Mouse (Mus musculus) CH12.LX (cell line): ENCODE measurements around the gene Tmprss2. TPM values are rescaled to one million over a fixed set of nuclear protein-coding genes. Genes with fewer than 3 reads are reported as not detected.

Source experiments
- DNase-seq: peaks from one replicate; pipeline ENCODE4 v3.0.0-alpha.2; 2013; ENCODE audit errors: extremely low read depth
- H3K27ac ChIP-seq: 2 replicates; pipeline ENCODE4 v1.5.1; 2012; ENCODE audit warnings: low read depth, mild to moderate bottlenecking, control low read depth, moderate library complexity; ENCODE audit not compliant: insufficient read depth
- H3K27me3 ChIP-seq: replicated peaks from 2 replicates; pipeline ENCODE3; 2012; ENCODE audit warnings: inconsistent platforms
- H3K36me3 ChIP-seq, 2 experiments: replicated peaks in 1 of 2; 2 replicates each; pipeline versions ENCODE3 to v1.6.1; 2012; ENCODE audit warnings: inconsistent platforms in 1 of 2, low read length in 1 of 2, mild to moderate bottlenecking in 1 of 2, mixed read lengths in 1 of 2, moderate library complexity in 1 of 2; ENCODE audit not compliant: control insufficient read depth in 1 of 2, insufficient read depth in 1 of 2
- H3K4me1 ChIP-seq, 2 experiments: 2 replicates each; pipeline ENCODE4 v1.6.1; 2012; ENCODE audit warnings: inconsistent platforms in 1 of 2, moderate library complexity in 1 of 2; ENCODE audit not compliant: insufficient read depth in 2 of 2, control insufficient read depth in 1 of 2
- H3K4me2 ChIP-seq: 2 replicates; pipeline ENCODE4 v1.6.1; 2012; ENCODE audit warnings: low read depth, mild to moderate bottlenecking, control low read depth; ENCODE audit not compliant: poor library complexity, insufficient read depth, severe bottlenecking
- H3K4me3 ChIP-seq, 3 experiments: fragments of 150-350 bp in 1 of 3; sonication (generic) in 1 of 3; replicated peaks in 1 of 3; 2 replicates each; pipeline versions ENCODE3 to v1.5.1; 2011 to 2012; ENCODE audit warnings: low read depth in 2 of 3, low read length in 2 of 3, mild to moderate bottlenecking in 2 of 3, moderate library complexity in 2 of 3, control low read depth in 1 of 3, improper control_type of control experiment in 1 of 3, inconsistent platforms in 1 of 3, mixed read lengths in 1 of 3; ENCODE audit not compliant: poor library complexity in 1 of 3
- H3K79me2 ChIP-seq: replicated peaks from 2 replicates; pipeline ENCODE4 v1.6.1; 2012; ENCODE audit warnings: mild to moderate bottlenecking, moderate library complexity; ENCODE audit not compliant: control insufficient read depth, poor library complexity, insufficient read depth, severe bottlenecking; ENCODE audit errors: extremely low read depth
- H3K9ac ChIP-seq: 2 replicates; pipeline ENCODE4 v1.6.1; 2012; ENCODE audit warnings: low read depth, mild to moderate bottlenecking, control low read depth, moderate library complexity; ENCODE audit not compliant: insufficient read depth
- H3K9me3 ChIP-seq: replicated peaks from 2 replicates; pipeline ENCODE3; 2012; ENCODE audit warnings: low read length, inconsistent platforms, mixed read lengths
- CHD1 ChIP-seq: IDR thresholded peaks from 2 replicates; pipeline ENCODE4 v1.6.1; 2012; ENCODE audit warnings: low read depth, low read length, improper control_type of control experiment, inconsistent platforms
- CHD2 ChIP-seq: IDR thresholded peaks from 2 replicates; pipeline ENCODE4 v1.6.1; 2011; ENCODE audit warnings: low read length, improper control_type of control experiment
- ELF1 ChIP-seq: IDR thresholded peaks from 2 replicates; pipeline ENCODE4 v1.6.1; 2014; ENCODE audit warnings: low read depth, mild to moderate bottlenecking, inconsistent platforms, low read length, improper control_type of control experiment
- GABPA ChIP-seq: IDR thresholded peaks from 2 replicates; pipeline ENCODE4 v1.6.1; 2012; ENCODE audit warnings: low read depth, low read length, improper control_type of control experiment, inconsistent platforms; ENCODE audit not compliant: insufficient replicate concordance
- IRF4 ChIP-seq: IDR thresholded peaks from 2 replicates; pipeline ENCODE4 v1.6.1; 2014; ENCODE audit warnings: low read depth, mild to moderate bottlenecking, inconsistent platforms, low read length, improper control_type of control experiment
- KAT2A ChIP-seq: IDR thresholded peaks from 2 replicates; pipeline ENCODE4 v1.6.1; 2012; ENCODE audit warnings: low read length, improper control_type of control experiment, inconsistent platforms; ENCODE audit not compliant: insufficient replicate concordance
- MAZ ChIP-seq: IDR thresholded peaks from 2 replicates; pipeline ENCODE4 v1.6.1; 2012; ENCODE audit warnings: low read depth, mild to moderate bottlenecking, inconsistent platforms, low read length, improper control_type of control experiment, moderate library complexity
- MEF2A ChIP-seq: IDR thresholded peaks from 2 replicates; pipeline ENCODE4 v1.6.1; 2014; ENCODE audit warnings: low read depth, mild to moderate bottlenecking, inconsistent platforms, low read length, improper control_type of control experiment, borderline replicate concordance
- MYC ChIP-seq: IDR thresholded peaks from 2 replicates; pipeline ENCODE4 v1.6.1; 2011; ENCODE audit warnings: low read depth, mild to moderate bottlenecking, improper control_type of control experiment, low read length
- NRF1 ChIP-seq: IDR thresholded peaks from 2 replicates; pipeline ENCODE4 v1.6.1; 2014; ENCODE audit warnings: low read depth, mild to moderate bottlenecking, inconsistent platforms, low read length, improper control_type of control experiment, moderate library complexity
- POLR2AphosphoS2 ChIP-seq: IDR thresholded peaks from 2 replicates; pipeline ENCODE4 v1.6.1; 2011; ENCODE audit warnings: low read depth, low read length, improper control_type of control experiment
- RCOR1 ChIP-seq: conservative IDR thresholded peaks from 2 replicates; pipeline ENCODE4 v1.6.1; 2012; ENCODE audit warnings: low read depth, mild to moderate bottlenecking, inconsistent platforms, low read length, improper control_type of control experiment
- SMC3 ChIP-seq: IDR thresholded peaks from 2 replicates; pipeline ENCODE4 v1.6.1; 2011; ENCODE audit warnings: low read depth, low read length, improper control_type of control experiment
- TBP ChIP-seq: conservative IDR thresholded peaks from 2 replicates; pipeline ENCODE4 v1.6.1; 2011; ENCODE audit warnings: low read depth, low read length, improper control_type of control experiment
- TCF12 ChIP-seq: IDR thresholded peaks from 2 replicates; pipeline ENCODE4 v1.6.1; 2014; ENCODE audit warnings: low read depth, mild to moderate bottlenecking, inconsistent platforms, low read length, improper control_type of control experiment
- UBTF ChIP-seq: IDR thresholded peaks from 2 replicates; pipeline ENCODE4 v1.6.1; 2012; ENCODE audit warnings: low read depth, mild to moderate bottlenecking, inconsistent platforms, low read length, improper control_type of control experiment, moderate library complexity
- ZC3H11A ChIP-seq: IDR thresholded peaks from 2 replicates; pipeline ENCODE4 v1.6.1; 2012; ENCODE audit warnings: low read depth, mild to moderate bottlenecking, inconsistent platforms, low read length, improper control_type of control experiment
- ZKSCAN1 ChIP-seq: IDR thresholded peaks from 2 replicates; pipeline ENCODE4 v1.6.1; 2012; ENCODE audit warnings: low read depth, inconsistent platforms, low read length, improper control_type of control experiment, borderline replicate concordance
- ZMIZ1 ChIP-seq: IDR thresholded peaks from 2 replicates; pipeline ENCODE4 v1.6.1; 2012; ENCODE audit warnings: low read depth, mild to moderate bottlenecking, inconsistent platforms, low read length, improper control_type of control experiment
- dilution Hi-C: fragments of 300-500 bp; cut with MboI; formaldehyde crosslinking; loops from 2 replicates; pipeline ENCODE4 v1.14.3; 2020; ENCODE audit warnings: low sequenced_read_pairs; ENCODE audit not compliant: extremely low pct_unique_long_range_greater_than_20kb, extremely low pct_ligation_motif_present
- in situ Hi-C: fragments of 300-500 bp; cut with MboI; formaldehyde crosslinking; loops from 3 replicates; pipeline ENCODE4 v1.14.3; 2019; ENCODE audit warnings: low sequenced_read_pairs, low pct_ligation_motif_present, low pct_unique_long_range_greater_than_20kb, mixed read lengths
- polyA plus RNA-seq: library from polyadenylated mRNA; unstranded; fragments of >175 nt; gene quantifications from 2 replicates; pipeline ENCODE4 v1.2.1, GENCODE M21; 2012; ENCODE audit warnings: low read depth; ENCODE audit not compliant: insufficient read length
- total RNA-seq, 2 experiments: library from RNA; depleted of rRNA; stranded (reverse); fragments of 300-350 nt in 1 of 2; fragments of >200 nt in 1 of 2; gene quantifications; 2 replicates each; pipeline ENCODE4 v1.2.3; 2012 to 2014

Gene Tmprss2
- total and polyA plus RNA-seq, 3 experiments = not detected

DNA sequence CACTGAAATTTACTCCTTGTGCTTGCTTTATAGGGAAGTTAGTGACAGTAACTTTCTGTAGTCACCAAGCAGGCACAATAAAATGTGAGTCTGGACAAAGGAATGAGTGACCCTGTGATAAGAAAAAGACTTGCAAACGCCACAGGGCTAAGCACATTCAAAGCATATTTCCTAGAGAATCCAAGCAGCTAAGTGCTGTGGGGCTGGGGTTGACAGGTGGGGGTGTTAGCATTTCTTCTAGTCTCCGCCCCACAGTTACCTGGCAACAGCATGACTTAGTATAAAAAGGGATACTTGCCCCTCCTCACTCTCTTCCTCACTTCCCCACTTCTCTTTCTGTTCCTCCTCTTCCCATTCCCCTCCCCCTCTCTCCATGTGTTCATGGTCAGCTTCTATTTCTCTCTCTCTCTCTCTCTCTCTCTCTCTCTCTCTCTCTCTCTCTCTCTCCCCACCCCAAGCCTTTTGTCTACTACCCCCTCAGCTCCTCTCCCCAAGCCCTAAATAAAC, 11.4 kb upstream of the Tmprss2 start:
- Histone ChIP-seq H3K27ac (no peak overlapping the region), H3K9ac (no peak overlapping the region), H3K27me3 (no peaks in the 10 kb centered on the region), H3K4me1 (peaks cover 0 to 17% of the 10 kb centered on the region in 2 experiments; a peak in 2 of 4 replicates), H3K4me2 (no peak overlapping the region), H3K79me2 (no peaks in the 10 kb centered on the region), H3K36me3 (no peaks in the 10 kb centered on the region), H3K4me3 (no peak overlapping the region), H3K9me3 (no peaks in the 10 kb centered on the region)
- in situ Hi-C loops = no loop called here
- peak; percentile 12 for DNase-seq
- dilution Hi-C loops = no loop called here
- TF ChIP-seq CHD1 (no peak), POLR2AphosphoS2 (no peak), RCOR1 (no peak), CHD2 (no peak), KAT2A (no peak), SMC3 (no peak), TCF12 (no peak), TBP (no peak), NRF1 (no peak), MEF2A (no peak), MAZ (no peak), ZKSCAN1 (no peak), ZC3H11A (no peak)

DNA sequence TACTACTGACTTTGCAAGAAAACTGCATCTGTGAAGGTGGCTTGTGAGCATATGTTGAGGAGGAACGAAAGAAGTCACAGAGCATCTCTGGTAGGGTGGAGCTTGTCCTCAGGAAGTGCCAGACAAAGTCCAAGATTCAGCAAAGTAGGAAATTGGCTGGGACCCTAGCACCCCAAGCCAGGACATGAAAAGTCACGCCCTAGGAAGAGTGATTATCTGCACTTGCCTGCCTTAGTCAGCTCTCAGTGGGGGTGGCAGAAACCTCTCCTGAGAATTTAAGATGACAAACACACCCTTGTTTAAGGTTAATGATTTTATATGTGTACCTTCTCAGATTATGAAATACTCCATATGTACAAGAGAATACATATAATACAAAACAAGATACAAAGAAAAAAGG, 7.3 kb upstream of the Tmprss2 start:
- Histone ChIP-seq H3K27me3 (no peaks in the 10 kb centered on the region), H3K36me3 (no peaks in the 10 kb centered on the region), H3K9me3 (no peaks in the 10 kb centered on the region), H3K4me1 (peaks cover 0 to 17% of the 10 kb centered on the region in 2 experiments; a peak in 2 of 4 replicates), H3K4me3 (no peak overlapping the region), H3K79me2 (no peaks in the 10 kb centered on the region), H3K9ac (no peak overlapping the region), H3K27ac (no peak overlapping the region), H3K4me2 (no peak overlapping the region)
- DNase-seq = no peak
- in situ Hi-C loops = no loop called here
- TF ChIP-seq NRF1 (no peak), MYC (no peak)
- dilution Hi-C loops = no loop called here

DNA sequence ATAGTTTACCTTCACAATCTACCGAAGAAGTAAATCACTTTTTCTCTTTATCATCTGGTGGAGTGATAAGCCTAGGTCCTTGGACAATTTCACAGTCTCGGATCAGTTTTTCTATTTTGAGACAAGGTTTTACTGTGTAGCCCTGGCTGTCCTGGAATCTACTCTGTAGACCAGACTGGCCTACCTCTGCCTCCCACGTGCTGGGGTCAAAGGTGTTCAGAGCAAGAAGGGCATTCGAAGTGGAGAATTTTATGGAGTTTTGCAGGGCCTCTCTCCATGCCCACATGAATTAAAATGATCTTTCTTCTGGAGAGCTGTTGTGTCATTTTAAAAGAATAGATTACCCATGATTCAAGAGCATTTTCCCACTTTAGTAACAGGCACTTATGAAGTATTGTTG, 1.0 kb upstream of the Tmprss2 start:
- no peak for DNase-seq
- H3K36me3 ChIP-seq = no peaks in the 10 kb centered on the region
- no peak overlapping the region for H3K27ac ChIP-seq
- no peaks in the 10 kb centered on the region for H3K9me3 ChIP-seq
- dilution Hi-C loops = no loop called here
- no peaks in the 10 kb centered on the region for H3K79me2 ChIP-seq
- in situ Hi-C loops = no loop called here
- H3K4me2 ChIP-seq = no peak overlapping the region
- no peaks in the 10 kb centered on the region for H3K27me3 ChIP-seq
- H3K4me3 ChIP-seq = no peak overlapping the region
- H3K9ac ChIP-seq = no peak overlapping the region
- TF ChIP-seq ELF1 (no peak), GABPA (no peak), POLR2AphosphoS2 (no peak), IRF4 (no peak), ZMIZ1 (no peak), NRF1 (no peak), ZKSCAN1 (no peak), UBTF (no peak), SMC3 (no peak), CHD2 (no peak)
- TF ChIP-seq, all 38 proteins: peak for 0
- H3K4me1 ChIP-seq = no peaks in the 10 kb centered on the region
